Mouse (Mus musculus) thymus, adult 2 months (tissue): ENCODE data around the gene Eps8l3.

Experiments used
- CTCF ChIP-seq: fragments of 200-500 bp; IDR thresholded peaks from 2 replicates; pipeline ENCODE4 v1.5.1; 2012; ENCODE audit warnings: mild to moderate bottlenecking, control low read depth, low read length, moderate library complexity, borderline replicate concordance; ENCODE audit not compliant: control insufficient read depth, poor library complexity, insufficient read depth; ENCODE audit errors: extremely low read depth
- POLR2A ChIP-seq: fragments of 200-500 bp; IDR thresholded peaks from 2 replicates; pipeline ENCODE4 v1.6.1; 2012; ENCODE audit warnings: mild to moderate bottlenecking, low read length, control low read depth, moderate library complexity; ENCODE audit not compliant: control insufficient read depth, poor library complexity, insufficient read depth; ENCODE audit errors: extremely low read depth

GRCm38 (mm10) chr3:107827873-107828405 is 49.1 kb upstream of the Eps8l3 start:
- TF ChIP-seq CTCF (no peak), POLR2A (no peak)
